Mouse (Mus musculus): ENCODE results near the gene Ankrd65. TPM values are rescaled to one million over a fixed set of nuclear protein-coding genes. Genes with fewer than 3 reads are reported as not detected.

Ankrd65 gene
- polyA plus RNA-seq, 1 experiment, result not detected

- H3K4me3 ChIP-seq (ENCODE audit: insufficient read depth, low read length), result no peak overlapping the region
- TF ChIP-seq POLR2A (IDR thresholded peaks at IDR 0.05; ENCODE audit: borderline replicate concordance, low read depth, low read length) (no peak), CTCF (IDR thresholded peaks at IDR 0.05; ENCODE audit: low read depth, low read length) (no peak)
- peaks cover 21% of the 10 kb centered on the region for H3K4me1 ChIP-seq (ENCODE audit: control insufficient read depth, insufficient read depth, low read length)
- no peak overlapping the region for H3K27ac ChIP-seq (ENCODE audit: insufficient read depth, low read depth, low read length)
Measured at GRCm38 (mm10) chr4:155841651-155842270, 51.5 kb downstream of the Ankrd65 start.

GRCm38 (mm10) chr4:155843231-155843630 is 53.0 kb downstream of the Ankrd65 start:
- TF ChIP-seq CTCF (IDR thresholded peaks at IDR 0.05; ENCODE audit: low read depth, low read length) (no peak), POLR2A (IDR thresholded peaks at IDR 0.05; ENCODE audit: borderline replicate concordance, low read depth, low read length) (no peak)
- Histone ChIP-seq H3K4me3 (ENCODE audit: insufficient read depth, low read length) (no peak overlapping the region), H3K4me1 (ENCODE audit: control insufficient read depth, insufficient read depth, low read length) (peaks cover 15% of the 10 kb centered on the region), H3K27ac (ENCODE audit: insufficient read depth, low read depth, low read length) (no peak overlapping the region)

GRCm38 (mm10) chr4:155846871-155847578 is 56.8 kb downstream of the Ankrd65 start, which contains the start of gene Dvl1:
Gene Dvl1, plus strand, starts transcription at chr4:155847402.
- Histone ChIP-seq H3K27ac (ENCODE audit: insufficient read depth, low read depth, low read length) (no peak within 1 kb of the TSS), H3K4me1 (ENCODE audit: control insufficient read depth, insufficient read depth, low read length) (peaks cover 31% of the 10 kb centered on the region), H3K4me3 (ENCODE audit: insufficient read depth, low read length) (peak within 1 kb of the TSS; percentile 99)
- TF ChIP-seq CTCF (IDR thresholded peaks at IDR 0.05; ENCODE audit: low read depth, low read length) (no peak), POLR2A (IDR thresholded peaks at IDR 0.05; ENCODE audit: borderline replicate concordance, low read depth, low read length) (no peak)

GRCm38 (mm10) chr4:155847591-155848352 is 57.5 kb downstream of the Ankrd65 start:
- Histone ChIP-seq H3K4me3 (ENCODE audit: insufficient read depth, low read length) (peak overlapping the region; percentile 99), H3K27ac (ENCODE audit: insufficient read depth, low read depth, low read length) (no peak overlapping the region), H3K4me1 (ENCODE audit: control insufficient read depth, insufficient read depth, low read length) (peaks cover 38% of the 10 kb centered on the region)
- TF ChIP-seq CTCF (IDR thresholded peaks at IDR 0.05; ENCODE audit: low read depth, low read length) (no peak), POLR2A (IDR thresholded peaks at IDR 0.05; ENCODE audit: borderline replicate concordance, low read depth, low read length) (no peak)

GRCm38 (mm10) chr4:155848434-155849095 is 58.3 kb downstream of the Ankrd65 start:
- H3K4me3 ChIP-seq (ENCODE audit: insufficient read depth, low read length), result peak overlapping the region; percentile 99
- H3K4me1 ChIP-seq (ENCODE audit: control insufficient read depth, insufficient read depth, low read length), result peaks cover 43% of the 10 kb centered on the region
- no peak for TF ChIP-seq POLR2A (IDR thresholded peaks at IDR 0.05; ENCODE audit: borderline replicate concordance, low read depth, low read length)
- no peak for TF ChIP-seq CTCF (IDR thresholded peaks at IDR 0.05; ENCODE audit: low read depth, low read length)
- no peak overlapping the region for H3K27ac ChIP-seq (ENCODE audit: insufficient read depth, low read depth, low read length)

Other genes starting within 250 kb of the Ankrd65 start
- gene Nadk, start 228.1 kb upstream of the Ankrd65 start, polyA plus RNA-seq (2012; ENCODE audit: insufficient read depth, insufficient read length, missing spikeins), result 342 and 382 TPM in 2 replicates
- gene Slc35e2, start 189.0 kb upstream of the Ankrd65 start, polyA plus RNA-seq (2012; ENCODE audit: insufficient read depth, insufficient read length, missing spikeins), result 11.2 and 11.4 TPM in 2 replicates
- gene Cdk11b, start 165.6 kb upstream of the Ankrd65 start, polyA plus RNA-seq (2012; ENCODE audit: insufficient read depth, insufficient read length, missing spikeins), result 102 and 117 TPM in 2 replicates
- gene Gm10563, start 145.0 kb upstream of the Ankrd65 start, polyA plus RNA-seq (2012; ENCODE audit: insufficient read depth, insufficient read length, missing spikeins), result not detected in 2 replicates
- 0.64 and 1.9 TPM in 2 replicates for gene Mmp23, start 137.1 kb upstream of the Ankrd65 start, polyA plus RNA-seq (2012; ENCODE audit: insufficient read depth, insufficient read length, missing spikeins)
- 39.9 and 48.7 TPM in 2 replicates for gene Mib2, start 121.2 kb upstream of the Ankrd65 start, polyA plus RNA-seq (2012; ENCODE audit: insufficient read depth, insufficient read length, missing spikeins)
- 1.0 and 1.6 TPM in 2 replicates for gene Fndc10, start 96.1 kb upstream of the Ankrd65 start, polyA plus RNA-seq (2012; ENCODE audit: insufficient read depth, insufficient read length, missing spikeins)
- 99.3 and 107 TPM in 2 replicates for gene Ssu72, start 85.6 kb upstream of the Ankrd65 start, polyA plus RNA-seq (2012; ENCODE audit: insufficient read depth, insufficient read length, missing spikeins)
- 1.3 and 1.4 TPM in 2 replicates for gene Tmem240, start 55.6 kb upstream of the Ankrd65 start, polyA plus RNA-seq (2012; ENCODE audit: insufficient read depth, insufficient read length, missing spikeins)
- gene Atad3a, start 29.3 kb upstream of the Ankrd65 start, polyA plus RNA-seq (2012; ENCODE audit: insufficient read depth, insufficient read length, missing spikeins), result 13.6 and 19.1 TPM in 2 replicates
- gene Vwa1, start 15.7 kb upstream of the Ankrd65 start, polyA plus RNA-seq (2012; ENCODE audit: insufficient read depth, insufficient read length, missing spikeins), result not detected in 2 replicates
- gene Tmem88b, start 4.6 kb upstream of the Ankrd65 start, polyA plus RNA-seq (2012; ENCODE audit: insufficient read depth, insufficient read length, missing spikeins), result 0.23 TPM in 1 of 2 replicates, not detected in the other
- gene Mrpl20, start 12.4 kb downstream of the Ankrd65 start, polyA plus RNA-seq (2012; ENCODE audit: insufficient read depth, insufficient read length, missing spikeins), result 81.6 and 99.5 TPM in 2 replicates
- gene Ccnl2, start 22.1 kb downstream of the Ankrd65 start, polyA plus RNA-seq (2012; ENCODE audit: insufficient read depth, insufficient read length, missing spikeins), result 100 and 112 TPM in 2 replicates
- 99.3 and 105 TPM in 2 replicates for gene Aurkaip1, start 40.8 kb downstream of the Ankrd65 start, polyA plus RNA-seq (2012; ENCODE audit: insufficient read depth, insufficient read length, missing spikeins)
- gene Mxra8, start 49.2 kb downstream of the Ankrd65 start, polyA plus RNA-seq (2012; ENCODE audit: insufficient read depth, insufficient read length, missing spikeins), result 1.2 and 2.7 TPM in 2 replicates
- 20.9 and 27.3 TPM in 2 replicates for gene Dvl1, start 57.0 kb downstream of the Ankrd65 start, polyA plus RNA-seq (2012; ENCODE audit: insufficient read depth, insufficient read length, missing spikeins)
- gene Tas1r3, start 72.9 kb downstream of the Ankrd65 start, polyA plus RNA-seq (2012; ENCODE audit: insufficient read depth, insufficient read length, missing spikeins), result 0.62 and 0.68 TPM in 2 replicates
- gene Cptp, start 79.0 kb downstream of the Ankrd65 start, polyA plus RNA-seq (2012; ENCODE audit: insufficient read depth, insufficient read length, missing spikeins), result 11.6 and 13.9 TPM in 2 replicates
- 21.4 and 23.0 TPM in 2 replicates for gene Ints11, start 79.1 kb downstream of the Ankrd65 start, polyA plus RNA-seq (2012; ENCODE audit: insufficient read depth, insufficient read length, missing spikeins)
- 10.7 and 13.2 TPM in 2 replicates for gene Pusl1, start 101.3 kb downstream of the Ankrd65 start, polyA plus RNA-seq (2012; ENCODE audit: insufficient read depth, insufficient read length, missing spikeins)
- gene Acap3, start 101.4 kb downstream of the Ankrd65 start, polyA plus RNA-seq (2012; ENCODE audit: insufficient read depth, insufficient read length, missing spikeins), result 15.8 and 18.1 TPM in 2 replicates
- gene Ube2j2, start 153.4 kb downstream of the Ankrd65 start, polyA plus RNA-seq (2012; ENCODE audit: insufficient read depth, insufficient read length, missing spikeins), result 78.3 and 85.9 TPM in 2 replicates
- gene C1qtnf12, start 171.9 kb downstream of the Ankrd65 start, polyA plus RNA-seq (2012; ENCODE audit: insufficient read depth, insufficient read length, missing spikeins), result 32.4 and 42.7 TPM in 2 replicates
- 1.7 and 2.3 TPM in 2 replicates for gene B3galt6, start 202.2 kb downstream of the Ankrd65 start, polyA plus RNA-seq (2012; ENCODE audit: insufficient read depth, insufficient read length, missing spikeins)
- 197 and 213 TPM in 2 replicates for gene Sdf4, start 202.4 kb downstream of the Ankrd65 start, polyA plus RNA-seq (2012; ENCODE audit: insufficient read depth, insufficient read length, missing spikeins)
- gene Tnfrsf4, start 223.4 kb downstream of the Ankrd65 start, polyA plus RNA-seq (2012; ENCODE audit: insufficient read depth, insufficient read length, missing spikeins), result 1.5 and 1.7 TPM in 2 replicates
- not detected in 2 replicates for gene Tnfrsf18, start 235.7 kb downstream of the Ankrd65 start, polyA plus RNA-seq (2012; ENCODE audit: insufficient read depth, insufficient read length, missing spikeins)

Data from bone marrow macrophage, adult 2 months (primary cell).